Mouse (Mus musculus): ENCODE measurements at regions not wholly inside any gene's neighbourhood (a gene's known extent, or its start where the extent isn't known, plus 50 kb on each side); places are given as distances from the start of the nearest gene placed in this dataset.

DNA sequence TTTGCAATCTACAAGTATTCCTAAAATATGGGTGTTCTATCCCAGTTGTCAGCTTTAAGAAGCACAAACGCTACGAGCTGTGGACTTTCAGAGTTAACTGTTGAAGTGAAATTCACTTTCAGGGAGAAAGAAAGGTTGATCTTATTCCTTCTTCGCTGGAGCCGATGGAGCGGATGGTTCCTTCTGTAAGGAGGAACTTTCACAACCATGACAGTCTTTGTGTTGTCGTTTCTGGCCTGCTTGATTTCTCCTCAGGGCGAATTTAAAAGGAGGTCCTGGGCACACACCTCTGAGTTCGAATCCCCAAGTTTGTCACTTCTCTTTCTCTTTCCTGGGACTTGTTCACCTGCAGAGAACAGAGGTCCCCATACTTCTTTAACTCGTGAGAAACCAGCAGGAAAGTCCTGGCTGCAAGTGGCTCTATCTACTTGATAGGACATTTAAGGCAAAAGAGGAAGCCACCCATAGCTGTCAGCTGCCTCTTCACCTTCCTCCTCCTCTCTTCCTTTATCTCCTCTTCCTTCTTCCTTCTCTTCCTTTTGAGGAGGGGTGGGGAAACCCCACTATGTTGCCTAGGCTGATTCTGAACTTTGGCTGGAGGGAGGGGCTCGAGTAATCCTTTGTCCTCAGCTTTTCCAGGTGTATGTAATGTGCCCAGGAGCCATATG is 265.9 kb upstream of the Klf3 start:
- DNase-seq: no peak

GRCm38 (mm10) chr5:64541765-64542164 is 261.4 kb upstream of the Klf3 start:
- DNase-seq: no peak

GRCm38 (mm10) chr5:64555931-64556330 is 247.3 kb upstream of the Klf3 start:
- no peak for DNase-seq

DNA sequence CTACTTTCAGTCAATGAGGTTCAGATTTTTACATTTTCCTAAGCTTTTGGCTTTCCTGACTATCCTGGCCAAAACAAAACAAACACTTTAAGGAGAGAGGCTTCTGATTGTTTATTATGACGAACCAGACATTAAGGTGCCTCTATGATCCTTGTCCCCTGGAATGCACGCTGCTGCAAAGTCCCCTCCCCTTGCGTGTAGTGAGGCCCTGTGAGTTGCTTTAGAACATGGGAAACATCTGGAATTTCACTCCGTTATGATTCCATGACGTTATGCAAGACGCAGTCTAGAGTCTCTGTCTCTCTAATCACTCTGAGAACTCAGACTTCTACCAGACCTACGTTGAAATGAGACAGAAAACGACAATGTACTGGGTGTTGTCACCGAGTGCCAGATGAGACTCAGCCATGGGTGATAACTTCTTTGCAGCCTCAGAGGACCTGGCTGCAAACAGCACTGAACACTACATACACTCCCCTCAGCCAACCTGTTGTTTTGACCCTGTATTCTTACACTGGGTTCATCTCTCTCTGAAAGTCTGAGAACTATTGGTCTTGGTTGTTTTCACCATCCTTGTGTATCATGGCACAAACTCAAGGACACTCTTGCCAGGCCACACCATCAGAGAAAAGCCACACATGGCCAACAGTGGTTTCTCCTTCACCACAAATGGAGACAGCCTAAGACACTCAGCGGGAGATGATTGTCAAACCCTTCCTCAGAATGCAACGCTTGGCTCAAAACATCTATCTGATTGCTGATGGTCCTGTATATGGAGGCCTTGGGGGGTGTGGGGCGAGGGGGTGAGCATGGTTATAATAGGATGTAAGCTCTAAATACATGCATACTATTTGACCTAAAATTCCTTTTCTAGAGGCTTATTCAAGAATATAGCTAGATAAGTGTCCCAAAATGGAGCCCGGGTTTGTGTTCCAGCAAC is 236.5 kb upstream of the Klf3 start:
- no peak for DNase-seq

DNA sequence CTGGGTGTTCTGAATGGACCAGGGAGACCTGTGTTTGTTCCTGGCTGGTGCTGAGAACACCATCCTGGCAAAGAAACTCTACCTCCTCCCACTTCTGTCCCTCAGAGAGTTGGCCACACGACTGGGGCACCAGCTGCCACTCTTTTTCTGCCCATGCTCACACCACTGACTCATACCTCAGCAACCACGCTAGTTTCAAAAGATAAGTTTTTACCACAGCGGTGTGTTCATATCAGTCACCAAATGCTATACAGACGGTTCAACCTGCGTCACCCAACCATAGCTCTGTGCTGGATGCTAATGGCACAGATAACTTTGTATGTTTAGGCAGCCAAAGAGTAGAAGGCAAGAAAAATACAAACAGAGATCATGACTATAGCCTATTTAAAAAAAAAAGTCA is 235.4 kb upstream of the Klf3 start:
- no peak for DNase-seq

DNA sequence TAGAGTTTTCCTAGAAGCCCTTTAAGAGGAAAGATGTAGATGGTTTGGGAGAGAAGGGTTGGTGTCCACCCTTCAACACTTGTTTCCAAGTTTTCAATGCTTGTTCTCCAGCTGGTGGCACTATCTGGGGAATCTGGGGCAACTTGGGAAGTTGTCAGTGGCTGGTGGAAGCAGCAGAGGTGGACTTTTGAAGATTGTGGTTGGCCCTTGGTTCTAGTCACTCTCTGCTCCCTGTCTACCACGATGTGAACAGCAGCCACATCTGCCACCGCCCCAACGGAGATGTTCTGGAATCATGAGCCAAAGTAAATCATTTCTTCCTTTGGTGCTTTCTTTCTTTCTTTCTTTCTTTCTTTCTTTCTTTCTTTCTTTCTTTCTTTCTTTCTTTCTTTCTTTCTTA is 234.9 kb upstream of the Klf3 start:
- DNase-seq: no peak

GRCm38 (mm10) chr5:64574386-64574785 is 228.8 kb upstream of the Klf3 start:
- no peak for DNase-seq

GRCm38 (mm10) chr5:64575896-64576295 is 227.3 kb upstream of the Klf3 start:
- DNase-seq: no peak

GRCm38 (mm10) chr5:64576426-64577262 is 226.5 kb upstream of the Klf3 start:
- no peak for DNase-seq

- DNase-seq: no peak
Observed at GRCm38 (mm10) chr5:64577424-64577823, 225.8 kb upstream of the Klf3 start.

GRCm38 (mm10) chr5:64578536-64578935 is 224.7 kb upstream of the Klf3 start:
- DNase-seq: no peak

GRCm38 (mm10) chr5:64579086-64579485 is 224.1 kb upstream of the Klf3 start:
- no peak for DNase-seq

- DNase-seq: no peak
Observed at GRCm38 (mm10) chr5:64579494-64580339, 223.5 kb upstream of the Klf3 start.

DNA sequence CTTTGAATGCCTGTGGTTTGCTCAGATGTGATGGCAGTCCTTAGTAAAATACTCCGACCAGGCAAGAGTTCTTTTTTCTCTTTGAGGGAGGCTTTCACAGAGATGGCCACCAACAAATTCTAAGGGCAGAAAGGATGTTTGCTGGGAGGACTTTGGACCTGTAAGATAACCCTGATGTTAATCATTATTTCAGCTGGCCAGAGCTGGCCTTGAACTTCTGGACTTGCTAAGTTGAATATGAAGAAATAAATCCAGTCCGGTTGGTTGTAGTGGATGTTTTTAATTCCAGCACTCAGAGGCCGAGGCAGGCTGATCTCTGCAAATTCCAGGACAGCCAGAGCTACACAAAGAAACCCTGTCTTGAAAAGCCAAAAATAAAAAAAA is 222.9 kb upstream of the Klf3 start:
- no peak for DNase-seq

DNA sequence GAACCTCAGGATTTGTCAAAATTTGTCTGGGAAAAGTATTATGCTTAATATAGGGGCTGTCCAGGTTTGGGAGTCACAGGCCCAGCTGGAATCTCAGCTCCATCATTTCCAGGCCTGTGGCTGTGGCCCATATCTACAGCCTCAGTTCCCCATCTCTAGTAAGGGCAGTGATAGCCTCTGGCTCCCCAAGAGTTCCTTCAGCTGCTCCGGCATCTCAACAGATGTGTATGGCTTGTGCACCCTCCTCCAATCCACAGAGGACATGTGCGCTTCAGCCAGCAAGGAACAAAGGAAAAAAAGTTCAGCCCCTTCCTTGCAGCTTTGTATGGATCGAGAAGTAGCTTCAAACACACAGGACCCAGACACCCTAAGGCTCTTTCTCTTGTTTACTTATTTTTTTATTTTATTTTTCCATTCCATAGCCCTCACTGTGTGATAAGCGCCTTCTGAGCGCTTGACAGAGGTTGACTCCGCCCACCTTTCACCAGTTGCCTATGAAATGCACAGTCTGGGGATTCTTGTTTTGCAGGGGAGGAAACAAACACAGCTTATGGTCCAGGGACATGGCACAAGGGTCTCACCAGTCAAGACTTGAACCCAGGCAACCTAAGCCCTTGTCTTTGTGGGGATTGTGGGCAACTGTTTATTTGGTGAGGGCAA is 222.3 kb upstream of the Klf3 start:
- no peak for DNase-seq

DNA sequence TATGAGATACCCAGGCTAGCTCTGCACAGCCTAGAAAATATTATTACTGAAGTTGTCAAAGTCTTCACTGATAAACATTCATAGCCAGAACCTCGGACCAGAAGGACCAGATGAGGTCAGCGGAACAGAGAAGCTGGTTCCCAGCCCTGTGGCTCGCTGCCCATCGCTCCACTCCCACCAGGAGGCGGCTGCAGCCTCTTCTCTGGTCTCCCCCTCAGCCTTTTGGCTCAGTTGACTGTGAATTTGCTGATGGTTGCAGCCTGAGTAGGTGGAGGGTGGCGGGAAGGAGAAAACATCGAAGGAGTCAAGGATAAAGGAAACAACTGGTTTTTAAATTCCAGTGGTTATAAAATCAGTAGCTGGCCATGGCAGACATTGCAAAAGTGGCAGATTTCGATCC is 221.7 kb upstream of the Klf3 start:
- no peak for DNase-seq

- DNase-seq: no peak
Observed at GRCm38 (mm10) chr5:64582031-64582430, 221.2 kb upstream of the Klf3 start.

- DNase-seq: no peak
Observed at GRCm38 (mm10) chr5:64584308-64584707, 218.9 kb upstream of the Klf3 start.

DNA sequence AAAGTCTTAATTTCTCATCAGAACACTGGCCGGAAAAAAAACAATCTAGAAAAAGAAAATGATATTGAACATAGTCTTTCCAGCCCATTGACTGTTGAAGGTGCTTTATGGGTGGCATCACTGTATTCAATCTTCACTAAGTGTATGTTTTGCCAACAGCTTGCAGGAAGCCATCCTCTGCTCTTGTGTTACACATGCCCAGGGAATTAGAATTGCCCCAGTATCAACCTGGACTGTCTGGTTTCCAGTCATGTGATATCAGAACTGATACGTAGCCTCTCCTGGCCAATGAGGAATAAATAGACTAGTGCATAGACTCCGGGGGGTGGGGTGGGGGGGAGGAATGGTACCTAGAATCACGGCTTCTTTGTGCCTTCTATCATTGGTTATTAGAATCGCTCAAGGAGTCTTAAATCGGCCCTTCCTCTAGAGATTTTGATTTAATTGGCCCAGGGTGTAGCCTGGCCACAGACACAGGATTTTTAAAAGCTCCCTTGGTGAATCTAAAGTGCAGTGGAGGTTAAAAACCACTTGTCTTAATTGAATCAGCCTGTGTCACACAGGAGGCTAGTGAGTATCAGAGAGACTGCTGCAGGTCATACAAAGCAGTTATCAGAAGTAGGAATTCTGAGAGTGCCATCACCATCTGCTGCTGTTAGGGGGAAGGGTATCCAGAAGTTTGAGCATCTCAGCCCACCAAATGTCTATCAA is 218.0 kb upstream of the Klf3 start:
- no peak for DNase-seq

DNA sequence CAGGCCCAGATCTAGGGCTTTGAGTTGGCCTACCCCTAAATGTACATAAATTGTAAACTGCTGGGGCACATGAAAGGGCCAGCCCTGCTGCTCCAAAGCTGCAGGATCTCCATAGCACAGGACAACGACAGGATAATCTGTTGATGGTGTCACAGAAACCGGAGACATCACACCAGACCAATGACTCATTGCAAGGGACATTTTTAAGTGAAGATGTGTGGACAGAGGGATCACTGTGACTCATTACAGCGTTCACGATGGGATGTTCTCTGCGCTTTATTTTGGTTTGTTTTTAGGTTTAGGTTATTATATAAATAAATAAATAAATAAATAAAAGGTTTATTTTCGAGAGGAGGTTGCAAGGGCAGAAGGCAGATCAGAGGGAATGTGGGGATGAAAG is 216.9 kb upstream of the Klf3 start:
- no peak for DNase-seq

- no peak for DNase-seq
Observed at GRCm38 (mm10) chr5:64586933-64587332, 216.3 kb upstream of the Klf3 start.
